Mouse (Mus musculus) retina, adult 2 months (tissue): ENCODE results near the gene Mettl22.

Experiments
- DNase-seq: peaks from one replicate; pipeline ENCODE4 v3.0.0-alpha.2; 2012; ENCODE audit warnings: low read depth, low spot score

The Mettl22 gene

DNA sequence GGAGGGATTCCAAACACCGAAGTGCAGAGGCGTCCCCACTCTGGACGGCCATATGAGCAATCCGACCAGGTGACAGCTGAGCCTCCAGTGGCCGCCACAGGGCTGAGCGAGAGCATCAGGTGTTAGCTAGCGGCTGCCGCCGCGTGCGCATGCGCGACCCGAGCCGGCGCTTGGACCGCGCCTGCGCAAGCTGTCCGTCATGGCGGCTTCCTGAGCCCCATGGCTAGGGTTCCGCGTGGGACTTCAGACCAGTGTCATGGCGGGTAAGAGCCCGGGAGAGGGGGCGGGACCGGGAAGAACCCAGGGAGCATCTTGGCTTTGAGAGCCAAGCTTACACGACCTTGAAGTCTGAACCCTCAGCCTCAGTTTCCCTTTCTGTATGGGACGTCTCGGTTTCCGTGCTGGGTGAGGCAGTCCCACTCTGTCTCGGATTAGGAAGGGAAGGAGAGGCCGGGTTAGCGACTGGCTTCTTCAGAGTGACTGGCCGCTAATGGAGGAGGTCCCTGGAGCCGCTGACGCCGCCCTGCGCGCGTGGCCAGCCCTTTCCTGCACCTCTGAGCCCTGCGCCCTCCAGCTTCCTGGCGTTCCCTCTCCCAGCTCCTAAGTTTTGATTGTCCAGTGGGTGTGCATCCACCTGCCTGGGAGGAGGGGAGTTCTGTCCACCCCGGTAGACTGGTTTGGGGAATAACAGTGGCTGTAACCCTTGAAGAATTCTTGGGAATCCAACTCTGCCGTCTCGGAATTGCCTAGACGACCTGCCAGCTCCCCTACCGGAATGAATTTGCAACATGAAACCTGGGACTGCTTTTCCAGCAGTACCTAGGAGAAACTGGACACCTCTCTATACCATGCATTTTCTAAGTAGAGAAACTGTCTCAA, at the start of gene Mettl22:
Gene Mettl22, plus strand, starts transcription at position 186 of the 879 bp plus-strand sequence.
- peak; percentile 80 for DNase-seq

GRCm38 (mm10) chr16:8420842-8421241, 49.7 kb upstream of the Mettl22 start:
- DNase-seq, result no peak

DNA sequence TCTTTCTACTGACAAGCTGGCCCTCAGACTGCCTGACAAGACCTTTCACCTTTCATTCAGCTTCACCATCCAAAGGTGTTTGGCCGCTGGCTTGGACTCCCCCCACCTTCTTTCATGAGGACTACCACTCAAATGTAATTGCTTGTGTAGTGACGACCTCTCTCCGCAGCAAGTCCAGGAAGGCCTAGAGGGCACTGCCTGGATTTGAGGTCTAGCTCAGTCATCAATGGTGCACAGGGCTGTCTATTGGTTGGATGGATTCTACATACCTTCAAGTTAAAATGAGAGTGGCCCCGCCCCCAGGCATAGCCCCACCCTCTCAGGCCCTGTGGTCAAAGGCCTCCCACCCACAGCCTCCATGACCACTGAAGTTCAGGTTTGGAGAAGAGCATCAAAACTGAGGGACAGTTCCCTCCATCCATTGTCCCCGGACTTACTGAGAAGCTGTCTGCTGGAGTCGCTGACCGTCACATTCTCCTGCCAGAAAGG, 46.9 kb upstream of the Mettl22 start:
- no peak for DNase-seq

DNA sequence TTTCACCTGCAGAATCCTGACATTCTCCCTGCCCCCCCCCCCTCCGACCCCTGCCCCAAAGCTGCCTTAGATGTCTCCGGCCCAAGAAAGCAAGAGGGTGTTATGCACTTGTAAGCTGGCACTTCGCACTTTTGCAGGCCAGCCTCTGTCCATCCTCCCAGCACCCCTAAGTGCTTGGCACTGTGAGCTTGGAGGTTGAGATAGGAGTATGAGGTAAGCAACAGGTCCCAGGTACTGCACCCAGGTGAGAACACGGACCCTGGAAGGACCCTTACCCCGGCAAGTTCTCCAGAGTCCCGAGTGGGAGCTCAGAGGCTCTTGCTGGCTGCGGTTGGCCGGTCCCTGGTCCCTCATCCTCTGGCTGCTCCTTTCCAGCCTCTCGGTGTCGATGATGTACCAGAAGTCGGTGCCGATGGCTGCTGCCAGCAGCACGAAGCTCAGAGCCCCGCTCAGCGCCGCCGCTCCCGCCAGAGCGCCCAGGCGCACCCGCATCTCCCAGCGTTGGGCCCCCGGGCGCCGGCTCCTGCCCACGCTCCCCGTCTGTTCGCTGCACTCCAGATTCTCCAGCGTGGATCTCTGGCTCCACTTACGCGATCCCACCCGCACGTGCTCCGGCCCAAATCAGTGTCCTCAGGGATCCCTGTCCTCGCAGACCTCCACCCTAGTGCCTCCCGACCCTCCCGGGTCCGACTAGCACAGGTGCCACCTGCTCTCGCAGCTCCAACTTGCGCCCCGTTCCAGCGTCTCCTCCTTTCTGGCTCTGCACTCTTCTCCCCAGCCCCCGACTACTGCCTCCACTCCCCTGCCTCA, 46.2 kb upstream of the Mettl22 start:
- DNase-seq, result no peak

DNA sequence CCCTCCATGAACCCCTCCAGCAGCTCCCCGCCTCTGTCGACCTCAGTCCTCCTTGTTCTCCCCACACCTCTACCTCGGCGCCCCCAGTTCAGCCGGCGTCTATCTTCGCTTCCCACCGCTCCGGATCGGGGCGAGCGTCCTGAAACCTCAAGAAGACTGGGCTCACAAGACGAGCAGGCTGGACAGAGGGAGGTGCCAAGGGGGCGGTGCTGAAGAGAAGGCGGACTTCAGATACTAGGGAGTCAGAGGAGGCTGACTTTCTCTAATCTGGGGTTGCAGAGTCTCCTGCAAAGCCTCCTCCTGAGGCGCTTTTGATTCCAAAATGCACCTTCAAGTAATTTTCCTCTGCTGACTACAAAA, 45.6 kb upstream of the Mettl22 start, which contains the start of gene Tmem114:
Gene Tmem114, minus strand, starts transcription at position 166 of the 360 bp plus-strand sequence.
- no peak for DNase-seq

DNA sequence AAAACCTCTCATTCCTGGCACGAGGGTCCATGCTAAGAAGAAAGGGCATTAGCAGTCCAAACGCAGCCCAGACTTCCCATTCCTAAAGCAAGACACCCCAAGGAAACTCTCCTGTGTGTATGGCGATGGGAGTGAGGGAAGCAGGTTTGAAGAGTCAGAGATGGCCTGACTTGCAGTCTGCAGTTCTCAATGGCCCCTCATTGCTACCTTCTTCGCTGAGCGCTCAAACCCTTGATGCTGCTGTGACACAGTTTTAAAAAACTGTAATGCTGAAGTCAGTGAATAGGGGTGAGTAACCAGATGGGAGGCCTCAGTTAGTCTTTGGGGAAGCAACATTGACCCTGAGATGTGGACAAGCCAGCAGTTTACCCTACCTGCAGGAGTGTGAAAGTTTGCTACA, 44.9 kb upstream of the Mettl22 start:
- no peak for DNase-seq

DNA sequence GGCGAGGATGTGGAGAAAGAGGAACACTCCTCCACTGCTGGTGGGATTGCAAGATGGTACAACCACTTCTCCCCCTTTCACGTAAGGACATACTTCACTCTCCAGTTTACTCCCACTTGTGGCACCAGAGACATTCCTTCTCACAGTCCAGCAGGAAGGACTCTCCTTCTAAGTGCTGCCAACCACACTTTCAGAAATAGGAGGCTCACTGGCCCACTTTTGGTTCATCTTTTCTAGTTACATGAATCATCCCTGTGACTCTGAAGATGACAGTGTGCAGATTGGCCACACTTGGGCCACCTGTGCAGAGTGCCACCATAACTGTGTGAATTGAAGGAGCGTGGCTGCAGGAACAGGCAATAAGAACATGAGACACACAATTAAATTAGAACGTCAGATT, 41.1 kb upstream of the Mettl22 start:
- DNase-seq, result no peak

- no peak for DNase-seq
Measured at GRCm38 (mm10) chr16:8432616-8433015, 38.0 kb upstream of the Mettl22 start.

- DNase-seq, result no peak
Measured at GRCm38 (mm10) chr16:8444911-8445310, 25.7 kb upstream of the Mettl22 start.

GRCm38 (mm10) chr16:8446256-8446655, 24.3 kb upstream of the Mettl22 start:
- DNase-seq, result no peak

- DNase-seq, result no peak
Measured at GRCm38 (mm10) chr16:8453301-8453700, 17.3 kb upstream of the Mettl22 start.

DNA sequence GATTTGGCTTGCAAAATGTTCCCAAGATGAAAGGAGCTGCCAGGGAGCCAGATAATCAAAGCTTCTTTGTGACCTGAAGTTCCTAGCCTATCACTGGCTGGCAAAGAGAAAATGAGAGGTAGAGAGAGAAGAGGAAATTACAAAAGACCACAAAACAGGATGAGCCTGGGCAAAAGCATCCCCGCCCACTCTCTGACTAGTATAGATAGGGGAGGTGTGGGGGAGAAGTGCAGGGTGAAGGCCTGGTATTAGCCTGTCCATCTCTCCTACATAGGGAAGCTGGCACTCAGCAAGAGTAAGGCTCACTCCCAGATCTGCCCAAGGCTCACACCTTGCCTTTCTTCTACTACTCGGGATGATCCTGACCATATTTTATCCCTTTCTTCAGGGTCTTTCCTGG, 15.4 kb upstream of the Mettl22 start:
- DNase-seq, result no peak

GRCm38 (mm10) chr16:8458391-8458790, 12.2 kb upstream of the Mettl22 start:
- no peak for DNase-seq

- DNase-seq, result peak; percentile 34
Measured at GRCm38 (mm10) chr16:8459098-8459497, 11.5 kb upstream of the Mettl22 start.

- no peak for DNase-seq
Measured at GRCm38 (mm10) chr16:8470132-8470531, 456 bp upstream of the Mettl22 start.

DNA sequence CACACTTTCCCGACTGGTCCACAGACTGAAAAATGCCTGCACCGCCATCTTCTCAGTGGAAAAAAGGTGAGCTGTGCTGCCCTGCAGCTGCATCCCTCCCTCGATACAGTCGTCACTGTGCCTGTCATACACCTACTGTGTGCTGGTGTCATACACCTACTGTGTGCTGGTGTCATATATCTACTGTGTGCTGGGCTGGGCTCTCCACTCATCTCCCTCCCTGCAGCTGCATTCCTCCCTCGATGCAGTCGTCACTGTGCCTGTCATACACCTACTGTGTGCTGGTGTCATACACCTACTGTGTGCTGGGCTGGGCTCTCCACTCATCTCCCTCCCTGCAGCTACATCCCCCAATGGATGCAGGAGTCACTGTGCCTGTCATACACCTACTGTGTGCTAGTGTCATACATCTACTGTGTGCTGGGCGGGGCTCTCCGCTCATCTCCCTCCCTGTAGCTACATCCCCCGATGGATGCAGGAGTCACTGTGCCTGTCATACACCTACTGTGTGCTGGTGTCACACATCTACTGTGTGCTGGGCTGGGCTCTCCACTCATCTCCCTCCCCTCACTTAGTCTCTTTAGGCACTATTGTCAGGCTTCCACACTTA, 16.9 kb downstream of the Mettl22 start:
- DNase-seq, result no peak

GRCm38 (mm10) chr16:8489340-8489739, 18.8 kb downstream of the Mettl22 start:
- DNase-seq, result no peak

GRCm38 (mm10) chr16:8491743-8492490, 21.3 kb downstream of the Mettl22 start:
- no peak for DNase-seq

GRCm38 (mm10) chr16:8494268-8494667, 23.7 kb downstream of the Mettl22 start:
- peak; percentile 49 for DNase-seq

- no peak for DNase-seq
Measured at GRCm38 (mm10) chr16:8496967-8497366, 26.4 kb downstream of the Mettl22 start.

- no peak for DNase-seq
Measured at GRCm38 (mm10) chr16:8504271-8504670, 33.7 kb downstream of the Mettl22 start.
